Mouse (Mus musculus): ENCODE measurements at regions not wholly inside any gene's neighbourhood (a gene's known extent, or its start where the extent isn't known, plus 50 kb on each side); places are given as distances from the start of the nearest gene placed in this dataset.

GRCm38 (mm10) chr13:44167186-44167585, 382.6 kb downstream of the Cd83 start:
- DNase-seq = no peak

GRCm38 (mm10) chr13:44168186-44168585, 383.6 kb downstream of the Cd83 start:
- no peak for DNase-seq

More at GRCm38 (mm10) chr13:44167186-44167585, 382.6 kb downstream of the Cd83 start:
- intact Hi-C loops (cut with DNase I) = no loop called here

GRCm38 (mm10) chr13:44171639-44172038, 387.1 kb downstream of the Cd83 start:
- intact Hi-C loops (cut with DNase I) = no loop called here
- no peak for DNase-seq

More at GRCm38 (mm10) chr13:44168186-44168585, 383.6 kb downstream of the Cd83 start:
- intact Hi-C loops (cut with DNase I) = no loop called here

GRCm38 (mm10) chr13:44172701-44173100, 388.1 kb downstream of the Cd83 start:
- intact Hi-C loops (cut with DNase I) = no loop called here

GRCm38 (mm10) chr13:44174236-44174635, 389.7 kb downstream of the Cd83 start:
- intact Hi-C loops (cut with DNase I) = no loop called here
- DNase-seq = no peak

More at GRCm38 (mm10) chr13:44172701-44173100, 388.1 kb downstream of the Cd83 start:
- DNase-seq = no peak

- no peak for DNase-seq
- intact Hi-C loops (cut with DNase I) = no loop called here
Observed at GRCm38 (mm10) chr13:44175300-44176036, 390.9 kb downstream of the Cd83 start.

GRCm38 (mm10) chr13:44176121-44176520, 391.5 kb downstream of the Cd83 start:
- intact Hi-C loops (cut with DNase I) = no loop called here
- DNase-seq = no peak

GRCm38 (mm10) chr13:44178006-44178405, 393.4 kb downstream of the Cd83 start:
- intact Hi-C loops (cut with DNase I) = no loop called here

GRCm38 (mm10) chr13:44180384-44180783, 395.8 kb downstream of the Cd83 start:
- no peak for DNase-seq
- intact Hi-C loops (cut with DNase I) = no loop called here

More at GRCm38 (mm10) chr13:44178006-44178405, 393.4 kb downstream of the Cd83 start:
- no peak for DNase-seq

GRCm38 (mm10) chr13:44182544-44183191, 398.1 kb downstream of the Cd83 start:
- peak; percentile 24 to 29 for DNase-seq
- intact Hi-C loops (cut with DNase I) = no loop called here

- intact Hi-C loops (cut with DNase I) = no loop called here
- DNase-seq = no peak
Observed at GRCm38 (mm10) chr13:44195365-44195764, 410.8 kb downstream of the Cd83 start.

- DNase-seq = no peak
- intact Hi-C loops (cut with DNase I) = no loop called here
Observed at GRCm38 (mm10) chr13:44206042-44206441, 421.5 kb downstream of the Cd83 start.

- DNase-seq = no peak
Observed at GRCm38 (mm10) chr13:44206448-44206847, 421.9 kb downstream of the Cd83 start.

GRCm38 (mm10) chr13:44207400-44208005, 422.9 kb downstream of the Cd83 start:
- intact Hi-C loops (cut with DNase I) = no loop called here
- DNase-seq = no peak

More at GRCm38 (mm10) chr13:44206448-44206847, 421.9 kb downstream of the Cd83 start:
- intact Hi-C loops (cut with DNase I) = no loop called here

- peak in 1 of 2 experiments; percentile 9 for DNase-seq
- intact Hi-C loops (cut with DNase I) = no loop called here
Observed at GRCm38 (mm10) chr13:44209036-44209435, 424.5 kb downstream of the Cd83 start.

GRCm38 (mm10) chr13:44210123-44210522, 425.5 kb downstream of the Cd83 start:
- intact Hi-C loops (cut with DNase I) = no loop called here

GRCm38 (mm10) chr13:44212356-44212755, 427.8 kb downstream of the Cd83 start:
- DNase-seq = no peak
- intact Hi-C loops (cut with DNase I) = no loop called here

More at GRCm38 (mm10) chr13:44210123-44210522, 425.5 kb downstream of the Cd83 start:
- no peak for DNase-seq

GRCm38 (mm10) chr13:44212936-44213335, 428.4 kb downstream of the Cd83 start:
- intact Hi-C loops (cut with DNase I) = no loop called here
- DNase-seq = no peak

GRCm38 (mm10) chr13:44218266-44218665, 433.7 kb downstream of the Cd83 start:
- DNase-seq = no peak
- intact Hi-C loops (cut with DNase I) = no loop called here

- no peak for DNase-seq
Observed at GRCm38 (mm10) chr13:44221721-44222120, 437.1 kb downstream of the Cd83 start.

GRCm38 (mm10) chr13:44222335-44222734, 437.8 kb downstream of the Cd83 start:
- peak; percentile 41 to 50 for DNase-seq
- intact Hi-C loops (cut with DNase I) = no loop called here

More at GRCm38 (mm10) chr13:44221721-44222120, 437.1 kb downstream of the Cd83 start:
- intact Hi-C loops (cut with DNase I) = no loop called here

All from heart, postnatal 36 days (tissue).